Mouse (Mus musculus) CH12.LX (cell line): ENCODE results near the gene Tchp. TPM values are rescaled to one million over a fixed set of nuclear protein-coding genes. Genes with fewer than 3 reads are reported as not detected.

Experiments used
- DNase-seq: peaks from one replicate; pipeline ENCODE4 v3.0.0-alpha.2; 2013; ENCODE audit errors: extremely low read depth
- H3K27ac ChIP-seq: 2 replicates; pipeline ENCODE4 v1.5.1; 2012; ENCODE audit warnings: low read depth, mild to moderate bottlenecking, control low read depth, moderate library complexity; ENCODE audit not compliant: insufficient read depth
- H3K27me3 ChIP-seq: replicated peaks from 2 replicates; pipeline ENCODE3; 2012; ENCODE audit warnings: inconsistent platforms
- H3K36me3 ChIP-seq, 2 experiments: replicated peaks in 1 of 2; 2 replicates each; pipeline versions ENCODE3 to v1.6.1; 2012; ENCODE audit warnings: inconsistent platforms in 1 of 2, low read length in 1 of 2, mild to moderate bottlenecking in 1 of 2, mixed read lengths in 1 of 2, moderate library complexity in 1 of 2; ENCODE audit not compliant: control insufficient read depth in 1 of 2, insufficient read depth in 1 of 2
- H3K4me1 ChIP-seq, 2 experiments: 2 replicates each; pipeline ENCODE4 v1.6.1; 2012; ENCODE audit warnings: inconsistent platforms in 1 of 2, moderate library complexity in 1 of 2; ENCODE audit not compliant: insufficient read depth in 2 of 2, control insufficient read depth in 1 of 2
- H3K4me2 ChIP-seq: 2 replicates; pipeline ENCODE4 v1.6.1; 2012; ENCODE audit warnings: low read depth, mild to moderate bottlenecking, control low read depth; ENCODE audit not compliant: poor library complexity, insufficient read depth, severe bottlenecking
- H3K4me3 ChIP-seq, 3 experiments: fragments of 150-350 bp in 1 of 3; sonication (generic) in 1 of 3; replicated peaks in 1 of 3; 2 replicates each; pipeline versions ENCODE3 to v1.5.1; 2011 to 2012; ENCODE audit warnings: low read depth in 2 of 3, low read length in 2 of 3, mild to moderate bottlenecking in 2 of 3, moderate library complexity in 2 of 3, control low read depth in 1 of 3, improper control_type of control experiment in 1 of 3, inconsistent platforms in 1 of 3, mixed read lengths in 1 of 3; ENCODE audit not compliant: poor library complexity in 1 of 3
- H3K79me2 ChIP-seq: replicated peaks from 2 replicates; pipeline ENCODE4 v1.6.1; 2012; ENCODE audit warnings: mild to moderate bottlenecking, moderate library complexity; ENCODE audit not compliant: control insufficient read depth, poor library complexity, insufficient read depth, severe bottlenecking; ENCODE audit errors: extremely low read depth
- H3K9ac ChIP-seq: 2 replicates; pipeline ENCODE4 v1.6.1; 2012; ENCODE audit warnings: low read depth, mild to moderate bottlenecking, control low read depth, moderate library complexity; ENCODE audit not compliant: insufficient read depth
- H3K9me3 ChIP-seq: replicated peaks from 2 replicates; pipeline ENCODE3; 2012; ENCODE audit warnings: low read length, inconsistent platforms, mixed read lengths
- BHLHE40 ChIP-seq: IDR thresholded peaks from 2 replicates; pipeline ENCODE4 v1.6.1; 2011; ENCODE audit warnings: mild to moderate bottlenecking, low read depth, low read length, improper control_type of control experiment
- CTCF ChIP-seq, 2 experiments: IDR thresholded peaks in 1 of 2; conservative IDR thresholded peaks in 1 of 2; 2 replicates each; pipeline ENCODE4 v1.5.1; 2011 to 2012; ENCODE audit warnings: low read depth in 2 of 2, low read length in 2 of 2, improper control_type of control experiment in 1 of 2, inconsistent platforms in 1 of 2, mild to moderate bottlenecking in 1 of 2, moderate library complexity in 1 of 2
- E2F4 ChIP-seq: IDR thresholded peaks from 2 replicates; pipeline ENCODE4 v1.6.1; 2011; ENCODE audit warnings: low read depth, low read length, improper control_type of control experiment; ENCODE audit not compliant: insufficient replicate concordance
- ELF1 ChIP-seq: IDR thresholded peaks from 2 replicates; pipeline ENCODE4 v1.6.1; 2014; ENCODE audit warnings: low read depth, mild to moderate bottlenecking, inconsistent platforms, low read length, improper control_type of control experiment
- GABPA ChIP-seq: IDR thresholded peaks from 2 replicates; pipeline ENCODE4 v1.6.1; 2012; ENCODE audit warnings: low read depth, low read length, improper control_type of control experiment, inconsistent platforms; ENCODE audit not compliant: insufficient replicate concordance
- IRF4 ChIP-seq: IDR thresholded peaks from 2 replicates; pipeline ENCODE4 v1.6.1; 2014; ENCODE audit warnings: low read depth, mild to moderate bottlenecking, inconsistent platforms, low read length, improper control_type of control experiment
- JUN ChIP-seq: IDR thresholded peaks from 2 replicates; pipeline ENCODE4 v1.6.1; 2011; ENCODE audit warnings: low read depth, mild to moderate bottlenecking, low read length, improper control_type of control experiment, moderate library complexity; ENCODE audit not compliant: insufficient read depth
- KAT2A ChIP-seq: IDR thresholded peaks from 2 replicates; pipeline ENCODE4 v1.6.1; 2012; ENCODE audit warnings: low read length, improper control_type of control experiment, inconsistent platforms; ENCODE audit not compliant: insufficient replicate concordance
- MAZ ChIP-seq: IDR thresholded peaks from 2 replicates; pipeline ENCODE4 v1.6.1; 2012; ENCODE audit warnings: low read depth, mild to moderate bottlenecking, inconsistent platforms, low read length, improper control_type of control experiment, moderate library complexity
- MEF2A ChIP-seq: IDR thresholded peaks from 2 replicates; pipeline ENCODE4 v1.6.1; 2014; ENCODE audit warnings: low read depth, mild to moderate bottlenecking, inconsistent platforms, low read length, improper control_type of control experiment, borderline replicate concordance
- MXI1 ChIP-seq: IDR thresholded peaks from 2 replicates; pipeline ENCODE4 v1.6.1; 2011; ENCODE audit warnings: mild to moderate bottlenecking, low read depth, low read length, improper control_type of control experiment
- NELFE ChIP-seq: IDR thresholded peaks from 2 replicates; pipeline ENCODE4 v1.6.1; 2011; ENCODE audit warnings: low read depth, low read length, improper control_type of control experiment
- NRF1 ChIP-seq: IDR thresholded peaks from 2 replicates; pipeline ENCODE4 v1.6.1; 2014; ENCODE audit warnings: low read depth, mild to moderate bottlenecking, inconsistent platforms, low read length, improper control_type of control experiment, moderate library complexity
- SIN3A ChIP-seq: IDR thresholded peaks from 2 replicates; pipeline ENCODE4 v1.6.1; 2012; ENCODE audit warnings: low read length, improper control_type of control experiment, inconsistent platforms
- SMC3 ChIP-seq: IDR thresholded peaks from 2 replicates; pipeline ENCODE4 v1.6.1; 2011; ENCODE audit warnings: low read depth, low read length, improper control_type of control experiment
- TBP ChIP-seq: conservative IDR thresholded peaks from 2 replicates; pipeline ENCODE4 v1.6.1; 2011; ENCODE audit warnings: low read depth, low read length, improper control_type of control experiment
- USF1 ChIP-seq: IDR thresholded peaks from 2 replicates; pipeline ENCODE4 v1.6.1; 2014; ENCODE audit warnings: low read depth, mild to moderate bottlenecking, inconsistent platforms, low read length, improper control_type of control experiment
- ZKSCAN1 ChIP-seq: IDR thresholded peaks from 2 replicates; pipeline ENCODE4 v1.6.1; 2012; ENCODE audit warnings: low read depth, inconsistent platforms, low read length, improper control_type of control experiment, borderline replicate concordance
- ZNF384 ChIP-seq: IDR thresholded peaks from 2 replicates; pipeline ENCODE4 v1.6.1; 2012; ENCODE audit warnings: low read depth, low read length, improper control_type of control experiment, inconsistent platforms
- dilution Hi-C: fragments of 300-500 bp; cut with MboI; formaldehyde crosslinking; loops from 2 replicates; pipeline ENCODE4 v1.14.3; 2020; ENCODE audit warnings: low sequenced_read_pairs; ENCODE audit not compliant: extremely low pct_unique_long_range_greater_than_20kb, extremely low pct_ligation_motif_present
- in situ Hi-C: fragments of 300-500 bp; cut with MboI; formaldehyde crosslinking; loops from 3 replicates; pipeline ENCODE4 v1.14.3; 2019; ENCODE audit warnings: low sequenced_read_pairs, low pct_ligation_motif_present, low pct_unique_long_range_greater_than_20kb, mixed read lengths
- polyA plus RNA-seq: library from polyadenylated mRNA; unstranded; fragments of >175 nt; gene quantifications from 2 replicates; pipeline ENCODE4 v1.2.1, GENCODE M21; 2012; ENCODE audit warnings: low read depth; ENCODE audit not compliant: insufficient read length
- total RNA-seq, 2 experiments: library from RNA; depleted of rRNA; stranded (reverse); fragments of 300-350 nt in 1 of 2; fragments of >200 nt in 1 of 2; gene quantifications; 2 replicates each; pipeline ENCODE4 v1.2.3; 2012 to 2014

The Tchp gene
- total and polyA plus RNA-seq, 3 experiments = 4.3 to 11.6 (median 6.7) TPM

DNA sequence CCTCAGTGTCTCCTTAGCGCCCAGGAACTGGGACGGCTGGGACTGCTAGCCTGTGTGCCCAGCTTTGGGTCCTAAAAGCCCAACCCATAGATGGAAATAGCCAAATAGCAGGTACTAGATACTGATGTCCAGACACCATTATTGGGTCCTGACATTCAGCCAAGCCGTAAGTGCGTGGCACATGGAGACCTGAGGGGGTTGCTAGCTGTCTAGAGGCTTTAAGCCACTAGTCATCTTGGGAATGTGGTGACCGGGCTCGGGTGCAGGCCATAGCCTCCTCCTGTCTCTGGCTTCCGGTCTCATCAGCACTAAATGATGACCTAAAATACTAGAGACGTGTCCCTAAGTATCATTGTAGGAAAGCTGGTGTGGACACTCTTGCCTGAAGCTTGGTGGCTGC lies 10.4 kb downstream of the Tchp start:
- H3K9ac ChIP-seq = no peak overlapping the region
- H3K79me2 ChIP-seq = no peaks in the 10 kb centered on the region
- in situ Hi-C loops = loop anchor here (25.0 kb wide), 1 partner anchor 194 kb away; the partner anchor contains the start of gene Oasl1
- no peak overlapping the region for H3K4me3 ChIP-seq
- no peaks in the 10 kb centered on the region for H3K9me3 ChIP-seq
- H3K27ac ChIP-seq = no peak overlapping the region
- H3K27me3 ChIP-seq = no peaks in the 10 kb centered on the region
- no peak overlapping the region for H3K4me2 ChIP-seq
- H3K4me1 ChIP-seq = peaks cover 14 to 16% of the 10 kb centered on the region in 2 experiments
- dilution Hi-C loops = no loop called here
- no peak for DNase-seq
- TF ChIP-seq CTCF (conservative IDR thresholded peaks at IDR 0.05 in 1 of 2, IDR thresholded peaks at IDR 0.05 in 1 of 2; ENCODE audit: low read depth in 2 of 2, low read length in 2 of 2) = no peak
- no peak for TF ChIP-seq NELFE
- no peak for TF ChIP-seq ELF1
- TF ChIP-seq TBP = no peak
- TF ChIP-seq GABPA = no peak
- peaks cover 77 to 100% of the 10 kb centered on the region in 2 experiments for H3K36me3 ChIP-seq

DNA sequence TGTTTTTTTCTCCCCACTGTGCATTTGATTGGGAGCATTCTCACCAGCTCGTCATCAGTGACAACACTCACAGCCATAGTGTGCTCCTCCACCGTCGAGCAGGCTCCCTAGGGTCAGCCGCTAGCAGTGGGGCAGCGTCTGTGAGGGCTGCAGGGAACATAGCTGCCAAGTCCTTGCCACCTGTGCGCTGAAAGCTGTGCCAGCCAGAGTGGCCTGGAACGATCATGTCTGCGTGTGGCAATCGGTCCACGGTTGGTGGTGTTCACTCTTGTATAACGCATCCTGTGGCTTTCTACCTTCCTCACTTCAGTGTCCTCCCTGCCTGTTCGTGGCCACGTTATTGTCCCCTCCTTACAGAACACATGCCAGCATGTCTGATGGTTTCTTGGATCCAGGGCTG lies 10.9 kb downstream of the Tchp start:
- no peak for DNase-seq
- in situ Hi-C loops = loop anchor here (25.0 kb wide), 1 partner anchor 194 kb away; the partner anchor contains the start of gene Oasl1
- no peaks in the 10 kb centered on the region for H3K9me3 ChIP-seq
- no peaks in the 10 kb centered on the region for H3K27me3 ChIP-seq
- no peak overlapping the region for H3K4me2 ChIP-seq
- TF ChIP-seq ELF1 (no peak), BHLHE40 (no peak), ZKSCAN1 (no peak), IRF4 (no peak), KAT2A (no peak), SMC3 (no peak), SIN3A (no peak), MEF2A (no peak), USF1 (no peak), JUN (no peak), E2F4 (no peak), MXI1 (no peak), GABPA (no peak), NRF1 (no peak), ZNF384 (no peak), MAZ (no peak)
- H3K27ac ChIP-seq = no peak overlapping the region
- no peak overlapping the region for H3K4me3 ChIP-seq
- H3K79me2 ChIP-seq = no peaks in the 10 kb centered on the region
- dilution Hi-C loops = no loop called here
- H3K36me3 ChIP-seq = peaks cover 72 to 97% of the 10 kb centered on the region in 2 experiments
- no peak overlapping the region for H3K9ac ChIP-seq
- H3K4me1 ChIP-seq = peaks cover 16 to 22% of the 10 kb centered on the region in 2 experiments
